Mouse (Mus musculus) A20 (cell line): ENCODE data around the gene Ppp1r27.

ENCODE experiments used
- DNase-seq: peaks from one replicate; pipeline ENCODE4 v3.0.0-alpha.2; 2011; ENCODE audit warnings: low read depth, low spot score

Gene Ppp1r27

DNA sequence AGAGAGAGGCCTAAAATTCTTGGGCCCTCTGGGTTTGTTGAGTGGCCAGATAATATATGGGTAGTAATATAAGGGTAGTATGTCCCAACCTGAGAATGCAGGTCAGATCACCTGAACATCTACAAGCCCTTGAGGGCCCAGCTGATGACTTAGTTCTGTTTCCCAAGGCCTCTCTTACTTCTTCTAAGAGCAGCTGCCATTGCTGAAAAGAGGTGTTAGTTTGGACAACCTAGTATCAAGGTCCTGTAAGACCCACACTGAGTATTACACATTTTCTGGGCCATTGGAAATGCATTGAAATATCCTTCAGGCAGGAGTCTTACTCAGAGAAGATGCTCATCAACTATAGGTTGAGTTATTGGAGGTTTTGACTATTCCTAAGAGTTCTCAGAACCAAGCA is 25.0 kb upstream of the Ppp1r27 start:
- DNase-seq: peak; percentile 29

DNA sequence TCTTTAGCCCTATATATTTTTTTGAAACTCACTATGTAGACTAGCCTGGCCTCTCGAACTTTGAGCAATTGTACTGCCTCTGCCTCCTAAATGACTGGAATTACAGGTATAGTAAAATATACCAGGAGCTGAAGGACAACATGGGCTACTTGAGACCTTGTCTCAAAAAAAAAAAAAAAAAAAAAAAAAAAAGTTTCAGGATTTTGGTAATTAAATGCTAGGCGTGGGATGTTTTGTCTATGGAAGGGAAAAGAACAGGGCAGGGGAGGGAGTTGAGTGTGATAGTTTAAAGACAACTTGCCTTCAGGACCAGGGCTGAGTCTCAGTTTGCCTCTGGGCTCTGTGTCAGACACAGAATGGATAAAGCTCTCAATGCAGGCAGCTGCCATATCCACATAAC is 24.1 kb upstream of the Ppp1r27 start:
- DNase-seq: no peak

DNA sequence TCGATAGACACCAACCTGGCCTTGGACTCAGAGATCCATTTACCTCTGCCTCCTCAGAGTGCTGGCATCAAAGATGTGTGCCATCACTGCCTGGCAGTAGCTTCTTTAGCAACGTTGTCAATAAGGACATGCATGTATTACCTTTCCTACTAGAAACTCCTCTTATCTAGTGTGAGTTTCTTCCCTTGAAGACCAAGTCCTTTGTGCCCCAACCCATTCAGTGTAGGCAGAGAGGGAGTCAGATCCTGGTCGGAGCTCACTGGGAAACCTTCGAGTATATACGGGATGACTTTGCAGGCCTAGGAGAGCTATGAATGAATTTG is 23.3 kb upstream of the Ppp1r27 start:
- DNase-seq: peak; percentile 50

DNA sequence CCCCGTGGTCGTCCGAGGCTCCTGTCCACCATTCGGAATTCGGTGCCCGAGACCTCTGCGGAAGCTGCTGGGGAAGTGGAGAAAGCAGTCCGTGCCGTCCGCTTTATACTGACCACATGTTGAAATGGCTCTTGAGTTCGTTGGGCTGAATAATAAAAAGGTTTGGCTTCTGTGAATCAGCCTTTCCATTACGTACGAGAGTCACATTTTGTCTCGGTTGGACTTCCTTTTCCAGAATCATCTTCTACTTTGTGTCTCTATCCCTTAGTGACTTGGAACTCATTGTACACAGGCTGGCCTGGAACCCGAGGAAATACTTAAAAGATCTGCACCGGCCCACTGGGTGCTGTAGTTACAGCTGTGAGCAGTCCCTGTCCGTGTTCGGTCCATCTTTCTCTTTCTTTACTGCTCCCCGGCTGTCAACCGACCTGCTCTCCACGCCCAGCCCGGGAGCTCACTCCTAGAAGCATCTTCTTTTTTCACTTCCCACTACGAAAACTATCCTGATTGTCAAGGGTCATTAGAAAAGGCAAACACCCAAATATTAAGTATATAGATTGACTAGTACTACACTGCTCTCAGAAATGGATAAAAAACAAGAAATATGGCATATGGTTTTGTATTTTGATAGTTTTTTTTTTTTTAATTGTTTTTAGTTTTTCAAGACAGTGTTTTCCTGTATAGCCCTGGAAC is 22.8 kb upstream of the Ppp1r27 start:
- no peak for DNase-seq

DNA sequence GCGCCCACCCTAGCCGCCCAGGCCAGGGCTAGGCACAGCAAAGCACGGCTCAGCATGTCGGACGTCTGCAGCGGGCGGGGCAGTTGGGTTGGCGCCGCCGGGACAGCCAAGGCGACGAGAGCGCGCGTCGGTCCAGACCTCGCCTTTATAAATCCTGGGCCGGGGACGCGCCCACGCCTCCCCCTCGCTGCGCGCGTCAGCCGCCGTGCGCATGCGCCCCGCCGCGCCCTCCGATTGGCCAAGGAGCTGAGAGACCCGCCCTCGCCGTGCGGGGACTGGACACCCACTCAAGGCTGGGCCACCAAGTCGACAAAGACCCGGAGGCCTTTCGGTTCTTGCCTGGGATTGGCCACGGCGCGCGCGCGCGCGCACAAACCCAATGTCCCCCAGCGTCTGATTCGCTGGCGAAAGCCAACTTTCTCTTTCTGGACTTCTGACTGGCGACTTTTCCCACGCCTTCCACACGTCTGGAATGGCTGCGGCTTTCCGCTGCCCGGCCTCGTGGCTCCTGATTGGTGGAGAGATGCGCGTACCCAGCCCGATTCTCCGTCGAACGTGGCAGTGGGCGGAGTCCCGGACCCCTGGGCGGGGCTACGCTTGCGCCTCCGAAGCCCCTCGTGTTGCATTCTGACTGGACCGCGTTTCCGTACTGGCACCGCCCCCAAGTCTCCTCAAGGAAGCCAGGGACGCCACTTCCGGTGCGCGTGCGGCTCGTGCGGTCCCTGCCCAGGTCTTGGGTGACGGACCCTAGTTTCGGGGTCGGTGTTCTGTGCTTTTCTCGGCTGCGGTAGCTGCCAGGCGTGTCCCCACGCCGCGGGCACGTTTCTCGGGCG is 22.0 kb upstream of the Ppp1r27 start, which contains the start of gene P4hb:
Gene P4hb, minus strand, starts transcription at position 502 of the 833 bp plus-strand sequence.
- DNase-seq: peak; percentile 100

DNA sequence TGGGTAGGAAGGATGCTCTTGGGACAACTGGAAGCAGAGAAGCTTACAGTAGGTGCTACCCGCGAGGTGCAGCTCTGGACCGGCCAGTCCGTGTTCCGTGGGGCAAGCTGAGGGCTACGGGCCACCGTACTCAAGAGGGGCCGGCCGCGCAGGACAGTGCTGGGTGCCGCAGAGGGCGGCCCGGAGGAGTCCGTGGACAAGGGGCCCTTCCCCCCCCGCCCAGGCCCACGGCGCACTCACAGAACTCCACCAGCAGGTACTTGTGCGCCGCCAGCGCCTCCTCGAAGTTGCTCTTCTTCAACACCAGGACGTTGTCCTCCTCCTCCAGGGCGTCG is 21.5 kb upstream of the Ppp1r27 start:
- no peak for DNase-seq

DNA sequence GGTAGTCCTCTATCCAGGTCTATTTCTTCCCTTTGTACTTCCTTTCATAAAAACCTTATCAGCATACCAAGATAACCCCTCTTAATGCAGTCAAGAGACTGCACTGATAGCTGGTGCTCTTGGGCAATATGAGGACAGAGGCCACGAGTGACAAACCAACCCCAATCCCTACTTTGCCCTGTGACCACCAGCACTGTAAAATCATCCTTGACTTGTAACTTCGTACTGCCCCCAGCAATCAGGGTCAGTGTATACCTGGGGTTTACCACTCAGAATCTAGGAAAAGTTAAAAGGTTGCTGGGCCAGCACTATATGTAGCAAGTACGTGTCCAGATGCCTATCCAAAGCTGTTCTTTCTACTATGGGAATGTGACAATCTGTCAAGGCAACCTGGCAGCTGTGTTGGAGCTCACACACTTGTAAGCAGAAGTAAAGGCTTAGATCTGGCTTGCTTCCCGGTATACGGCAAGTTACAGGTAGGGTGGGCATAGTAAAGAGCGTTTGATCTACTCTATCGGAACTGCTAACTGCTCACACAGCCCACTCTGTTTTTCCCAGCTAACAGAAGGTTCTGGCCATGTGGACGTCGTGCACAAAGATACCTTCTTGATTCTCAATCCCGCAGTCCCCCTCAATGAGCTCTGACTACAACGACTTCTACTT is 21.0 kb upstream of the Ppp1r27 start:
- no peak for DNase-seq

DNA sequence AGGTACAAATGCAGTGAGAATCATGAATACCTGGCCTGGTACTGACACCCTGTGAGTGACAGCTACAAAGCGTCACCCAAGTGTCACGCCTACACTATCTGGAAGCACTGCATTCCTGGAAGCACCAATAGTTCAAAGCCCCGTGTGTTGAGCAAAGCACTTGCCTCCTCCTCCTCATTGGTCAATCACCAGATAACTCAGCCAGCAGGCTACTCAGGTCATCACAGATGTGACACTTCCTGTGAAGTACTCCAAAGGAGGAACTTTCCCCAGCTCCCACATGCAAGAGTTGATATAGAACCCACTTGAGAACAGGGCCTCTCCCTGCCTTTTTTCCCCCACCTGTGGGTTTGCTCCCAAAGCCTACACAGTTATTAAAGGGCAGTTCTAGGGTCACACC is 20.2 kb upstream of the Ppp1r27 start:
- DNase-seq: no peak

DNA sequence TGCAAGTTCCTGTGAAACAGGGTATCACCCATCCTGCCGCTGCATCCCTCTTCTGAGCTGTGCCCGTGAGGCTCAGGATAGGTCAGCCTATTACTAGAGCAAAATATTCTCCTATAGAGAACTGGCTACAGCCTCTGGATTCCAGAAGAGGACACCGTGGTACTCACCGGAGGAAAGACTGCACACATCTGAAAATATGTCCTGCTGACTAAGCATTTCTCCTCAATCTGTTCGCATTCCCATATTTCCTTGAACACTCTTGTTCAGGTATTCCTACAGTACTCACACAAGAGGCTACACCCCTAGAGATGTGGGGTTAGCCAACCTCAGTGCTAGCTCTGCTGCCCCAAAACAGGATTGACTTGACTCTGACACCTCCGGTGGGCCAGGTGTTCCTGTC is 17.4 kb upstream of the Ppp1r27 start:
- DNase-seq: no peak

DNA sequence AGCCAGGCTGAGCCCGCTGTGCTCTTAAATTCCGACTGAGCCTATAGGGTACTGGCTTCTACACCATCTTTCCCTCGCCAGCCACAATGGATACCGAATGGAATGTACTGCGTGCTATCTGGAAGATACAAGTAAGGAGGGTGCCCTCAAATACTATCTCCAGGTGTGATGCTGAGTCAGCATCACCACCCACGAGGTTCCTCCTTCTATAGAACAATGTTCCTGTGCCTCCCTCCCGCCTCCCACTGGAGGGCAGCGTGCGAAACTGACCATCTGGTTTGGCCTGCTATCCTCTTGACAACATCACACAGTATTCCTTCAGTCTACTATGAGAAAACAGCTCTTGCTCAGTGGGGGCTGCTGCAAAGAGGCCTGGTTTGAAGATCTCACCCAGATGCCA is 14.2 kb upstream of the Ppp1r27 start:
- no peak for DNase-seq

DNA sequence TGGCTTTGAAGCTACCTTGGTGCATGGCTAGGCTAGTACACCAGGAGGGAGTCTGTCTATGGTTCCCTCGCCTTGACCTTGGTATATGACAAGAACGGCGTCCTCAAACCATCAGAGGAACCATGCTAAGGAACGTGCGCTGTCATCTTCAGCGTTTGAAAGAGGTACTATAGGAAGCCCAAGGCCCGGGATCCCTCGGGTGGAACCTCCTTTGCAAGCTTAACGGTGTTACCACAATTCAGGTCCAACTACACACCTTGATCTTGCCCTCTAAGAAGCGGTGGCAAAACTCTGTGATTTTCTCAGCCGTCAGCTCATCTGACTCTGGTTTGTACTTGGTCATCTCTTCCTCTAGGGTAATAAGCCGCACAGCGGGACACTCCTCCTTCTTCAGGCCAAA is 12.0 kb upstream of the Ppp1r27 start:
- DNase-seq: no peak

DNA sequence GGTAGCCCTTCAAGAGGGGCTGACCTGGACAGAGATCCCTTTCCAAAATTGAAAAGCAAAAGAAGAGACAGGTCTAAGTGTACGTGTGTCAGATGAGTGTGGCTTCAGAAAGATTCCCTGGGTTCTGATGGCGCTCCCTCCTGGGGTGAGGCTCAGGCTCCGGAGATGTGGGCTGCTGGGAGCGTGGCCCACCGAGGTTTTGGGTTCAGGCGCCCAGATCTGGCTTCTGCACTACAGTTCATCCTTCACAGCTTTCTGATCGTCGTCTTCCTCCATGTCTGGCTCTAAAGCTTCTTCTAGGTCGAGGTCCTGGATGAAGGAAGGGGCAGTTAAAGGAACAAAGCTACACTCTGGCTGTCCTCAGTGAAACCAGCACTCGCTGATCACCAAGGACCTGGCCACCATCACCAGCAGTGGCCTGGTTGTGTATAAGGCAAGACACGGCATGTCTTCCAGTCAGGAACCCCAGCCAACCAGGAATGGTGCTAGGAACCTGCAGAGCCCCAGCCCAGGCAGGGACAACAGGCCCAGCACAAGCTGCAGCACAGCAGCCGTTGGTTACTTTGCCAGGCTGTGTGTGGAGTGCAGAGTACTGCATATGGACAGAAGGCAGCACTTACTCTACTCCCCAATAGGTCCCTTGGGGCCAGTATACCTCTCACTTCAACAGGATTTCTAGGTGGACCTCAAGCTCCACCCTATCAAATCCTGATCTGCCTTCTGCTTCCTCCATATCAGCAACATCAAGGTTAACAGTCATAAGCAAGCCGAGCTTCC is 10.2 kb upstream of the Ppp1r27 start:
- no peak for DNase-seq

DNA sequence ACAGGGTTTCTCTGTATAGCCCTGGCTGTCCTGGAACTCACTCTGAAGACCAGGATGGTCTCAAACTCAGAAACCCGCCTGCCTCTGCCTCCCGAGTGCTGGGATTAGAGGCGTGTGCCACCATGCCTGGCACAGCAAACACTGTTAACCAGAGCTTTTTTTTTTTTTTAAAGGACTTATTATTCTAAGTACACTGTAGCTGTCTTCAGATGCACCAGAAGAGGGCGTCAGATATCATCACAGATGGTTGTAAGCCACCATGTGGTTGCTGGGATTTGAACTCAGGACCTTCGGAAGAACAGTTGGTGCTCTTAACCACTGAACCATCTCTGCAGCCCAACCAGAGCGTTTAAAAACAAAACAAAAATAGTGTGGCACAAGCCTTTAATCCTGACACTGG is 7.9 kb upstream of the Ppp1r27 start:
- peak; percentile 31 for DNase-seq

DNA sequence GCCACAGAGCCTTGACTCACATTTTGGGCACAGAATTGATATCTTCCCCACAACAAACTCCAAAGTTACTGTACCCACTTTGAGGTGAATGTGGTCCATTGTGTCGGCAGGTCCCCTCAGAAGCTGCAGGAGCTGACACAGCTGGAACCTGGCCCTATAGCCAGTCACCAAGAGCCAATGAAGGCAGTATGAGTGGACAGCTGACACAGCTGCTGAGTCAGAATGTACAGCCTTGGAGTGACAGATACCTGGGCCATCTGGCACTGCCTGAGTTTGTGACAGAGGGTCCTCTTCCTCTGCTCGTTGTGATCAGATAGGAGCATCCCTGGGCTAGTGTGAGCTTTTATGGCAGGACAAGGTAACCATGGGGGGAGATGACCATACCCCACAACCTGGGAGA is 4.3 kb upstream of the Ppp1r27 start:
- DNase-seq: no peak

DNA sequence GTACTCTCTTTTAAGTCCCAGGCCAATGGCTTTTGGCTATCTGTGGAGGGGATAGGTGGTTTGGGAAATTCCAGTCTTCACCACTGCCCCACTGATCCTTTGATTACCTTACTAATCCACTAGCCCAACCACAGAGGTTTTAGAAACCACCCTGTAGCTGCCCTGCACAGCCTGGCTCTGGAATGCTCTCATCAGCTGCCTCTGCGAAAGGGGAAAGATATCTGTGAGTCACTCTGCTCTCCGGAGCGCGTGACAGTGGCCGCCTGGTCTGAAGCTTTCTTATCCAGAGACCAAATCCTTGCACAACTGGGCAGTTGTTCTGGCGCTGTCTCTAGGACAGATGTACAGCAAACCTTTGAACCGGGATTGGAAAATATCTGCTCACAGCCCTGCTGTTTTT is 3.9 kb upstream of the Ppp1r27 start:
- no peak for DNase-seq

DNA sequence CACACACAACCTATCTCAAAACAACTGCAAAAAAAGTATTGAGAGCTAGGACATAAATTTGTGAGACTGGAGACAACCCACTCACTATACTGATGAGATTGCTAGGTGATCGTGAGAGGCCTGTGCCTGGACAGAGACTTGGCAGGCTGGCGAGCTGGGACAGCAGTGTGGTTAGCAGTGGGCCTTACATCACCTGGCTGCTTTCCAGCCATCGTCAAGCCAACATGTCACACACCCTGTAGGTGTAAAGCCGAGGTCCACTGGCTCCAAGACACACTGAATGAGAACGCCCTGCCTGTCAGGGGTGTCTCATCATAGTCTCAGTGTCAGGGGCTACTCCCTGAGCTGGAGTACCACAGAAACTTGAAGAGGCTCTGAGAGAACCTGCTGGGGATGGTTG is 1.8 kb upstream of the Ppp1r27 start:
- DNase-seq: no peak

DNA sequence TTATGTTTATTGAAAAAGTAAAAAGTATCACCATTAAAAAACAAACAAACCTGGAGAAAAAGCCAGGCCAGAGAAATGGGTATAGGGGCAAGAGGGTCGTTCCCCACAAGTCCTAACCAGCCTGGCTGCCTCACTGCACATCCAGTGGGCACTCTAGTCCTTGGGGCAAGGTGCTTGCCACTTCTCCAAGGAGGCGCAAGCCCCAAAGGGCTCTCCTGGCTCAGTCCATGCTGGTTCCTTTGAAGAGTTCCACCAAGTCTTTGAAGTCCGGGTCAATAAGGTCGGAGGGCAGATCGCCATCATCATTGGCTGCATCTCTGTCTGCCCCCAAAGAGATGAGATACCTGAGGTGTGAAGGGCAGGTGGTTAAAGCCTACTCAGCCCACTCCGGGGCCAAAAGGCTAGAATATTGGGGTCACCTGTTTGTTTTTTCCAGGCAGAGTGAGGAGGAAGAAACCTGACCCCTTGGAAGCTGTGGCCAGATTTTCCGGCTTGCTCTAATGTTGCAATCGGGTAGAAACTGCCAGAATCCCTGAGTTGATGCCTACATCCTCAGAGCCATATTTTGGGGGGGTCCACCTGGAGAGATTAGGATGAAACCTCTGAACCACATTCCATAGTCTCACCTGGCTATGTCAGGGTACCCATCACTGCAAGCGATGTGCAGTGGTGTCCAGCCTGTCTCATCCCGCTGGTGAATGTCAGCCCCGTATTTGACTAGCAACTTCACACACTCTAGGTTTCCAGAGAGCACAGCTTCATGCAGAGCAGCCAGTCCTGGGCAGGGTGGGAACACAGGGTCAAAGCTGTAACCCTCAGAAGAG is 734 bp downstream of the Ppp1r27 start:
- DNase-seq: no peak

DNA sequence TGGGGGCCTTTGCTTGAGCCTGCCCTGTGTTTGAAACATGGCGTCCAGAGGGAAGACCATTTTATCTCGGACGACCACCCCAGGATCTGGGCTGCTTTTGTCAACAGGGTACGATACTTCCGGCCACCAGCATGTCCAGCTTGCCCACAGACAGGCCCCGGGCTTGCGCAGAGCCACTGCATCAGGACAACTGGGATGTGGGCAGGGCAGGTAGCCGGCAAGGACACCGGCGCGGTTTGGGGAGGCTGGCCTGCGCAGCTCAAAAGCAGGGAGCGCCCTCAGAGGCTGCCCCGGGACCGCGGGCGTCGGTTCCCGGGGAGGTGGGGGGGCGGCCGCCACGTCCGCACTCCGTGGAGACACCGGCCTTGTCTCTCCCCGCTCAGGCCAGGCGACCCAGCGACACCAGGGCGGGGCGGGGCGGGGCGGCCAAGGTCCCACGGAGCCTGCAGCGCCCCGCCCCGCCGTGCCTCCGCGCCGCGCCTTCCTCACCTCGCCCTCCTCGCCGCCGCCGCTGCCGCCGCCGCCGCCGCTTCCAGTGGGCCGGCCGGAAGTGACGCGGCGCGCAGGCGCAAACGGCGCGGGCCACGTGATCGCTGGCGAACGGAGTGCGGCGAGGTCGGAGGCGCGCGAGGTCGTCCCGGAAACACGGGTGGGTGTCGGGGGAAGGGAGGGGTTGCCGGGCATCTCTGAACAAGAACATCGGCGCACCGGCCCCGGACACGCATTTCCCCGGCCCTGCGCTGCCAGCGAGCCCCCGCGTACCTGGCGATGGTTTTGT is 1.6 kb downstream of the Ppp1r27 start, which contains the start of gene Mcrip1:
Gene Mcrip1, minus strand, starts transcription at position 560 of the 778 bp plus-strand sequence.
- peak; percentile 90 for DNase-seq

DNA sequence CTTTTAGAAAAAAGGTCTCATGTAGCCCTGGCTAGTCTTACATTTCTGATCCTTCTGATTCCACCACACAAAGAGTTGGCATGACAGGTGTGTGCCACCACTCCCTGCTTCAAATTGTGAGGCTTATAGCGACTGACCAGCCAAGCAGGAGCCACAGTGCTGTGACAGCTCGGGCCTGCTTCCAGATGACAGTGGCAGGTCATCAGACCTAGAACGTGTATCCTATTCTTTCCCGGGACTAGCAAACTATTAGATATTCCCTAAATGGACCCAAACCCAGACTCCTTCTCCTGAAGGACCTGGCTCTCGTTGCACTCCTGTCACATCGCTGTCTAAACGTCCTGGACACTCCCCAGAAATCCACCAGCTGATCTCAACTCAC is 2.2 kb downstream of the Ppp1r27 start:
- DNase-seq: no peak

DNA sequence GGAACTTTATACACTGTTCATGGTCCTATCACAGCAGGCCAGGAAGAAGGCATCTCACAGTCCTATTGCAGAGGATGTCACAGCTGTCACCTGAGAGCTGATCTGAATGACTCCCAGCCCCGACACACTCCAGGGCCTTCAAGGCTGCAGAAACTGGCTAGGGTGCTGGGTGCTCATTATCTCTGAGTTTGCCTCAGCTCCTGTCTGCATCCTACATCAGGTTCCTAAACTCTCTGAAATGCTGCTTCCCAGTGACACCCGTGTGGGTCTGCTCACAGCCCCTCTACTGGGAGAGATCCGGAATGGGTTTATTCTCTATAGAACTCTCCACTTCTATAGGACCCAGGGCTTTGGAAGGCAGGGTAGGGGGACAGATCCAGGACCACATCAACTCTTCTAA is 2.7 kb downstream of the Ppp1r27 start:
- DNase-seq: no peak
